In genomic region chr3:27691486-27692160, GRCm38 (mm10) we compare ENCODE assay signal across 14 mouse cellular contexts. TPM values are rescaled to one million over a fixed set of nuclear protein-coding genes. Genes with fewer than 3 reads are reported as not detected.
DNase-seq lines count a peak whose midpoint lies in the region; ATAC-seq and TF ChIP-seq lines count a peak whose summit lies in the region.
"Had no signal": no experiment of that assay in that cellular context is flagged by ENCODE, and none has a peak within 500 bp of the region (broad histone marks: within the 10 kb centered on the region; RNA-seq: fewer than 3 reads in every experiment).

No protein-coding gene starts in this region.

- no peak for TF ChIP-seq CTCF in lung, adult 2 months (IDR thresholded peaks at IDR 0.05; ENCODE audit: insufficient read depth, low read length)

- H3K27ac ChIP-seq in heart, embryonic 13.5 days (replicated peaks) = peak overlapping the region; percentile 91
- peak overlapping the region; percentile 60 for H3K27ac ChIP-seq in lung, embryonic 16.5 days (ENCODE audit: low read length)
- 0 out of 2 replicates have a peak overlapping the region, but pooled peaks have one; percentile 2 for H3K27ac ChIP-seq in brown adipose tissue, adult 24 weeks (replicated peaks; ENCODE audit: low read depth, low read length)
- H3K27ac ChIP-seq: forebrain, embryonic 10.5 days; midbrain, embryonic 12.5 days had no signal

- TF ChIP-seq POLR2A in lung, adult 2 months (IDR thresholded peaks at IDR 0.05; ENCODE audit: borderline replicate concordance, extremely low read depth, low read depth, low read length) = no peak

- H3K9ac ChIP-seq in heart, embryonic 13.5 days = no peak overlapping the region
- H3K9ac ChIP-seq in lung, embryonic 16.5 days (ENCODE audit: low read length) = no peak overlapping the region
- H3K9ac ChIP-seq: midbrain, embryonic 12.5 days had no signal

- intact Hi-C loops in heart, postnatal 10 days (cut with DNase I) = no loop called here

- H3K4me3 ChIP-seq in heart, embryonic 13.5 days = no peak overlapping the region
- H3K4me3 ChIP-seq in lung, embryonic 16.5 days (ENCODE audit: low read length) = no peak overlapping the region
- H3K4me3 ChIP-seq in lung, adult 2 months (replicated peaks; ENCODE audit: extremely low read depth, low read depth, low read length) = no peak overlapping the region
- H3K4me3 ChIP-seq in brown adipose tissue, adult 24 weeks (ENCODE audit: insufficient read depth, low read depth, low read length) = no peak overlapping the region
- H3K4me3 ChIP-seq: forebrain, embryonic 10.5 days; midbrain, embryonic 12.5 days had no signal

- DNase-seq in heart, postnatal 10 days = no peak
- no peak for DNase-seq in lung, adult 2 months
- no peak for DNase-seq in spleen, postnatal 4 days (ENCODE audit: low spot score in 2 of 2)
- DNase-seq: cerebellum, postnatal 10 days; gastrocnemius, postnatal 36 days; kidney, adult 9 months; kidney, postnatal 36 days had no signal

- no peaks in the 10 kb centered on the region for H3K27me3 ChIP-seq in heart, embryonic 13.5 days (replicated peaks)
- H3K27me3 ChIP-seq in lung, embryonic 16.5 days (ENCODE audit: control insufficient read depth, insufficient read depth, low read depth, low read length) = no peaks in the 10 kb centered on the region
- H3K27me3 ChIP-seq: CH12.LX; midbrain, embryonic 12.5 days had no signal

- WGBS in heart, embryonic 13.5 days = 75% methylated on average over 9 of the region's 9 CpGs
- 72% methylated on average over 9 of the region's 9 CpGs for WGBS in lung, embryonic 16.5 days
- WGBS in lung, adult 2 months = 71% methylated on average over 9 of the region's 9 CpGs

- no peaks in the 10 kb centered on the region for H3K9me3 ChIP-seq in heart, embryonic 13.5 days
- no peaks in the 10 kb centered on the region for H3K9me3 ChIP-seq in lung, embryonic 16.5 days (ENCODE audit: control insufficient read depth, low read length)
- H3K9me3 ChIP-seq: midbrain, embryonic 12.5 days had no signal

- no peak for ATAC-seq in heart, embryonic 13.5 days (ENCODE audit: extremely low read depth, insufficient number of reproducible peaks, low FRiP score, low TSS enrichment)
- ATAC-seq in lung, embryonic 16.5 days (ENCODE audit: low read depth) = no peak
- ATAC-seq in monocyte, adult 5-6 weeks (replicated peaks; ENCODE audit: insufficient number of reproducible peaks, low FRiP score, low TSS enrichment, poor library complexity, severe bottlenecking) = no peak

- peaks cover 5% of the 10 kb centered on the region for H3K36me3 ChIP-seq in heart, embryonic 13.5 days
- no peaks in the 10 kb centered on the region for H3K36me3 ChIP-seq in lung, embryonic 16.5 days (ENCODE audit: control insufficient read depth, insufficient read depth, low read length)
- H3K36me3 ChIP-seq: midbrain, embryonic 12.5 days had no signal

- no peak overlapping the region for H3K4me2 ChIP-seq in heart, embryonic 13.5 days
- H3K4me2 ChIP-seq in lung, embryonic 16.5 days (ENCODE audit: low read depth, low read length) = no peak overlapping the region
- H3K4me2 ChIP-seq: midbrain, embryonic 12.5 days had no signal

- H3K4me1 ChIP-seq in heart, embryonic 13.5 days = peaks cover 97% of the 10 kb centered on the region
- peaks cover 68% of the 10 kb centered on the region for H3K4me1 ChIP-seq in lung, embryonic 16.5 days (replicated peaks; ENCODE audit: control insufficient read depth, insufficient read depth, low read length)
- peaks cover 36% of the 10 kb centered on the region for H3K4me1 ChIP-seq in lung, adult 2 months (ENCODE audit: control insufficient read depth, insufficient read depth, low read length)
- peaks cover 36% of the 10 kb centered on the region for H3K4me1 ChIP-seq in brown adipose tissue, adult 24 weeks (ENCODE audit: control insufficient read depth, insufficient read depth, insufficient read length, low read length)
- H3K4me1 ChIP-seq: midbrain, embryonic 12.5 days had no signal

RNA-seq across cellular contexts. Expression of gene Fndc3b, which starts 19.5 kb away (rescaled TPM):
- polyA plus RNA-seq in heart, embryonic 13.5 days (2015; fragmentation: Nextera tagmentation; extraction: Ambion mirVana) = 22.3 and 24.0 TPM in 2 replicates
- 10 to 100 TPM; 77.3 to 95.8 TPM for total RNA-seq in heart, postnatal 10 days (2021)
- 36.3 and 36.9 TPM in 2 replicates for polyA plus RNA-seq in lung, embryonic 16.5 days (2015; fragmentation: Nextera tagmentation; extraction: Ambion mirVana)
- polyA plus RNA-seq in lung, adult 2 months (2012; rRNA removed) = 17.6 and 23.8 TPM in 2 replicates
- 6.4 and 13.2 TPM in 2 replicates for polyA plus RNA-seq in brown adipose tissue, adult 24 weeks (2012; ENCODE audit: insufficient read depth, insufficient read length, missing spikeins)
- total RNA-seq in monocyte, adult 5-6 weeks (2017) = 11.4 to 14.0 TPM (median 12.6 TPM) in 3 replicates

Comparison
In these comparisons a context has a peak if more than half of its experiments do, and no peak if none do; other contexts are left out.
1. H3K27ac ChIP-seq: peak in every context shown above with its lines; median percentile 91 in heart, embryonic 13.5 days; 60 in lung, embryonic 16.5 days; 2 in brown adipose tissue, adult 24 weeks.